Mouse (Mus musculus) neural tube, embryonic 11.5 days (tissue): Measurements from ENCODE around the gene Dclk3. TPM values are rescaled to one million over a fixed set of nuclear protein-coding genes. Genes with fewer than 3 reads are reported as not detected.

Source experiments
- polyA plus RNA-seq: library from polyadenylated mRNA; unstranded; fragments of >200 nt; fragmentation: Nextera tagmentation; extraction: Ambion mirVana; gene quantifications from 2 replicates; pipeline ENCODE4 v1.2.1, GENCODE M21; 2014

Dclk3 gene
- polyA plus RNA-seq, 1 experiment from 2014 or later: 3.0 TPM

Other genes with a start within 250 kb of the Dclk3 start
- 43.9 and 48.6 TPM in 2 replicates for gene Mlh1, start 167.3 kb upstream of the Dclk3 start, polyA plus RNA-seq
- gene Epm2aip1, start 167.2 kb upstream of the Dclk3 start, polyA plus RNA-seq: 45.4 and 47.8 TPM in 2 replicates
- 0.16 and 0.34 TPM in 2 replicates for gene Trank1, start 127.3 kb upstream of the Dclk3 start, polyA plus RNA-seq